In the genomic region with DNA sequence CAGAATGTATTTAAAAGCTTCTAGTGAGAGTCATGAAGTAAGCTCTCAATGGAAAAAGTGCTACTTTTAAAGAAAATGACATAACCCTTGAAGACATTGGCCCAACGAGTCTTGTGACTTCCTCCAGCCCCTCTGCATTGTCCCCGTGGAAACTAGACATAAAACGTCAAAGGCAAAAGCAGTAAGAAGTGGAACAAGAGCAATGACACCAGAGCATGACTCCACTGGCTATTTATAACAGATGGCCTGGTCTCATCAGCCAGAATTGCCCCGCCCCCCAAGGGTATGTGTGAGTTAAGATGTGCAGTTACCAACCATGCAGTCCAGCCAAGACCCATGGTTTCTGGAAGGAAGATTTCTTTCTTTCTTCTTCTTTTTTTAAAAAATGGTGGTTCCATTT, we compare ENCODE assay signal across 25 mouse cellular contexts.
DNase-seq lines count a peak whose midpoint lies in the region.
"Had no signal": no experiment of that assay in that cellular context is flagged by ENCODE, and none has a peak within 500 bp of the region (broad histone marks: within the 10 kb centered on the region; RNA-seq: fewer than 3 reads in every experiment).

No protein-coding gene starts in this region.

- H3K36me3 ChIP-seq in macrophage (ENCODE audit: inconsistent target), result no peaks in the 10 kb centered on the region
- H3K36me3 ChIP-seq: hindbrain, embryonic 15.5 days; kidney, embryonic 15.5 days; limb, embryonic 12.5 days; liver, embryonic 15.5 days; lung, embryonic 15.5 days had no signal

- peak overlapping the region; percentile 85 for H3K27ac ChIP-seq in macrophage
- H3K27ac ChIP-seq: forebrain, embryonic 13.5 days; hindbrain, embryonic 15.5 days; kidney, embryonic 15.5 days; layer of hippocampus, adult 2 months; limb, embryonic 12.5 days; liver, embryonic 15.5 days; lung, embryonic 15.5 days had no signal

- no peak overlapping the region for H3K4me3 ChIP-seq in macrophage (ENCODE audit: inconsistent target)
- H3K4me3 ChIP-seq: forebrain, embryonic 13.5 days; hindbrain, embryonic 15.5 days; kidney, embryonic 15.5 days; layer of hippocampus, adult 2 months; limb, embryonic 12.5 days; liver, embryonic 15.5 days; lung, embryonic 15.5 days had no signal

- 21% methylated on average over 4 of the region's 4 CpGs for WGBS in macrophage (ENCODE audit: missing documents)

- DNase-seq in heart, adult 18-20 months, result peak; percentile 18 to 43
- DNase-seq in heart, postnatal 36 days, result no peak
- DNase-seq in layer of hippocampus, adult 11-12 months (ENCODE audit: low spot score), result peak; percentile 36
- DNase-seq in layer of hippocampus, postnatal 10 days (ENCODE audit: low spot score in 2 of 2), result no peak
- peak; percentile 41 for DNase-seq in testis, postnatal 10 days (ENCODE audit: low spot score)
- DNase-seq in testis, postnatal 14 days (ENCODE audit: low spot score), result no peak
- no peak for DNase-seq in embryo, embryonic 10.5 days (ENCODE audit: low spot score)
- DNase-seq: adrenal gland, postnatal 10 days; B cell, adult 2 months; cerebellum, adult 11 months; cerebellum, adult 9-10 months; gastrocnemius, postnatal 14 days; kidney, adult 18-20 months; kidney, postnatal 25 days; midbrain, embryonic 14.5 days; right cerebral cortex, postnatal 14 days; thymus, postnatal 14 days had no signal

- intact Hi-C loops in heart, postnatal 36 days (cut with DNase I), result no loop called here

- no peaks in the 10 kb centered on the region for H3K79me2 ChIP-seq in macrophage (ENCODE audit: inconsistent target)

Comparison
In these comparisons a context has a peak if more than half of its experiments do, and no peak if none do; other contexts are left out.
1. DNase-seq: peak in heart, adult 18-20 months (2 of 2), layer of hippocampus, adult 11-12 months (single experiment) and testis, postnatal 10 days (single experiment); none in heart, postnatal 36 days (0 of 2), layer of hippocampus, postnatal 10 days (0 of 2), testis, postnatal 14 days (single experiment) and embryo, embryonic 10.5 days (single experiment).